Mouse (Mus musculus) gonadal fat pad, adult 2 months (tissue): ENCODE measurements at regions not wholly inside any gene's neighbourhood (a gene's known extent, or its start where the extent isn't known, plus 50 kb on each side); places are given as distances from the start of the nearest gene placed in this dataset.
"Not testable (repeated sequence)": the region's sequence is repeated elsewhere in the genome, so short reads cannot be mapped to it uniquely, and the experiment has no call there.

ENCODE experiments used
- DNase-seq: peaks from one replicate; pipeline ENCODE4 v3.0.0-alpha.2; 2012; ENCODE audit warnings: low read depth

DNA sequence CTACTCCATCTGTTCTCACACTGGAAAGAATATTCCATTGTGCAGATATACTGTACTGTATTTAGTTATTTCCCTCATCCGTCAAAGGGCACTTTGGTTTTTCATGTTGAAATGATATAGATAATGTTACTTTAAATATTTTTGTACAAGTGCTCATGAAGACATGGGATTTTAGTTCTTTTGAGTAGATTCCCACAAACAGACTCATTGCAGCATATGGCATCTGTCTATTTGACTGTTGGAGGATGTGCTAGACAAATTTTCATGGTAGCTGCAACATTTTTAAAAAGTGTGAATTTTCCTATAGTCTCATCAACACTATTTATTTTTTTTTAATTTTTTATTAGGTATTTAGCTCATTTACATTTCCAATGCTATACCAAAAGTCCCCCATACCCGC lies 502.5 kb downstream of the Hdgfl1 start:
- DNase-seq: no peak

DNA sequence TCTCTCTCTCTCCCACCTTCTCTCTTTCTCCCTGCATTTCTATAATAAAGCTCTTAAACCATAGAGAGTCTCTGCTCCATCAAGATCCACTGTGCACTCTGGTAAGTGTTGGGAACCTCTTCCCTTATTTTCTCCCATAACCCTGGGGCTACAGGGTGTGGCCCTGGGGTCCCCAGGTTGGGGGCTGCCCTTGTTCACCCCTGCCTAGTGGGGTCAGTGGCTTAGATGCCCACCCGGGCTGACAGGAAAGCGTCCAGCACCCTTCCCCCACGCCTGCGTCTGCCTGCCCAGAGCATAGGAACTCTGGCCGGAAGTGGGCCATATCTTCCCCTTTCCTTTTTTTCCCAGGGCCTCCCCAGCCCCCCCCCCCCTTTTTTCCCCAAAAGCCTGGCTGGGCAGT lies 534.0 kb downstream of the Hdgfl1 start:
- no peak for DNase-seq

GRCm38 (mm10) chr13:26234703-26235102 lies 535.3 kb downstream of the Hdgfl1 start:
- no peak for DNase-seq

GRCm38 (mm10) chr13:26217299-26217698 lies 552.7 kb downstream of the Hdgfl1 start:
- DNase-seq: no peak

GRCm38 (mm10) chr13:26216579-26216978 lies 553.4 kb downstream of the Hdgfl1 start:
- no peak for DNase-seq

DNA sequence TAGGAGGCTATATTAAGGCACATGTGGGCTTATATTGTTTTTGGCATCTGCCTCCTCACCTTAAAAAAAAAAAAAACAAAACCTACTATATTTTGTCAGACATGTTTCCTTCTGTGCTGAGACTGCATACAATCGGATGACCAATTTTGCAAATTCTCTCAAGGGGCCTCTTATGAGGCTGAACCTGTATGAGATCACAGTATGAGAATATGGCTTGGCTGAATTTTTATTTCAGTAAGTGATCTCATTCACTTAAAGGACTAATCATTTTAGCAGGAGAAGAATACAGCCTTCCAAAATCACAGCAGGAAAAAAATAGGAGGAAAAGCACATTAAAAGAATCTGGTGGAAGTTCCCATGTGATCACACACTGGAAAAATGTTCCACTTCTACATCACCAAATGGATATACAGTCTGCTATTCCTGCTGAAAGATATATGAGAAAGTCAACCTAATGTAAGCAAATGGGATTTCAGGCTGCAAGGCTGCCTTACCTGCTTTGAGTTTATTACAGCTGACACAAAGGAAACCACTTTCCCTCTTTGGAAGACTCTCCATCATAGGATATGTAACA lies 564.3 kb downstream of the Hdgfl1 start:
- DNase-seq: no peak

GRCm38 (mm10) chr13:26194646-26195045 lies 575.3 kb downstream of the Hdgfl1 start:
- DNase-seq: no peak

GRCm38 (mm10) chr13:26183879-26184278 lies 586.1 kb downstream of the Hdgfl1 start:
- no peak for DNase-seq

- DNase-seq: no peak
These were observed 598.0 kb downstream of the Hdgfl1 start for GRCm38 (mm10) chr13:26171891-26172482.

DNA sequence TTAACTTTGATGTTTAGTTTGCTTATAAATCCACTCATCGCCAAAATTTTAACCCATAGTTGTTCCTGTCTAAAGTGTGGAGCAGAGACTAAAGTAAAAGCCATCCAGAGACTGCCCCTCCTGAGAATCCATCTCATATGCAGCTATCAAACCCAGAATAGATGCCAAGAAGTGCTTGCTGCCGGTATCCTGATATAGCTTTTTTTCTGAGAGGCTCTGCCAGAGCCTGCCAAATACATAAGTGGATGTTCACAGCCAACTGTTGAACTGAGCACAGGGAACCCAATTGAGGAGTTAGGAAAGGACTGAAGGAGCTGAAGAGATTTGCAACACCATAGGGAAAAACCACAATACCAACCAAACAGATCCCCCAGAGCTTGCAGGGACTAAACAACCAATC lies 600.3 kb downstream of the Hdgfl1 start:
- no peak for DNase-seq

GRCm38 (mm10) chr13:26158703-26159102 lies 611.3 kb downstream of the Hdgfl1 start:
- no peak for DNase-seq

DNA sequence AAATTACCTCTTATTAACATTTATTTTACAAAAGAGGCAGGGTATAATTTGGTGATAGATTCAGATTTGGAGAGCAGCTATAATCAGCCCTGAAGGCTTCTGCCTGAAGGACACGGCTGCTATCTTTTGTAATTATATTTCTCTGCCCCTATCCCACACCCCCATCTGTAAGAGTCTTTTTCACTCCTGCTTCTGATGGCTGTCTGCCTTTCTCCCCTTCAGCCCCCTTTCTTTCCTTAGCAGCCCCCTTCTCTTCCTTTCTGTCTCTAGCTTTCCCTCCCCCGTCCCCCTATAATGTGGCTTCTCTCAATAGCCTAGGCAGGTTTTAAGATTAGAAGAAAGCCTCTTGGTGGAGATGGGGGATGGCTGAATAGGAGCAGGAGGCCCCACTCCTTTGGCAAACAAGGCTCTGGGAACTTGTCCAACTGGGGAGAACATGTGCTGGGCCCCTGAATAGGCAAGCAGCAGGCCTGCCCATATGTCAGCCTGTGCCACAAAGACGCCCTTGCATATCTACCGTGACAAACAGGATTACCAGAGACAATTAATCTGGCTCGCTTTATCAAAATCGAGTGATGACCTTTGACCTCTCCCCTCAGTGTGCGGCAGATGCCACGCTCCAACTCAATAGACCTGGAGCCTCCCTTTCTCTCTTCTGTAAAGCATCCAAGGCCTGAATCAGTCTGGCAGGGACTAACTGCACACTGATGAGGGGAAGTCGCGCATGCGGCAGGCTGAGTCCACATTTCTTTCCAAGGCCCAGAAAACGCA lies 615.1 kb downstream of the Hdgfl1 start:
- no peak for DNase-seq

DNA sequence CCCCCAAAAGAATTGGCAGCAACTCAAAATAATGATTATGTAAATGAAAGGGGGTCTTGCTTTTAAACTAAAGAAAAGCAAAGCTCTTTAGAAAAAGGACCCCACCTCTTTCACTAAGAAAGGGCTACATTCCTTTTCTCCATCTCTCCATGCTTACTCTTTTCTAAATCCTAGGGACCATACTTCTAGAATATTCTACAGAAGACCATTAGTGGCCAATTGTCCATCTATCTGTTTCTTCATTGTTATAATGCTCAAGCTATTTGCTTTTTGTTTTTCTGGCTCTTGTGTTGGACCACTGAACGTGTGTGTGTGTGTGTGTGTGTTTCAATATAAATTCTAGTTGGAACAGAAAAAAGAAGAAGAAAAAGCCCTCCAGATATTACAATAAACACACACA lies 615.7 kb downstream of the Hdgfl1 start:
- DNase-seq: no peak

- DNase-seq: peak; percentile 59
These were observed 616.9 kb downstream of the Hdgfl1 start for GRCm38 (mm10) chr13:26153093-26153492.

DNA sequence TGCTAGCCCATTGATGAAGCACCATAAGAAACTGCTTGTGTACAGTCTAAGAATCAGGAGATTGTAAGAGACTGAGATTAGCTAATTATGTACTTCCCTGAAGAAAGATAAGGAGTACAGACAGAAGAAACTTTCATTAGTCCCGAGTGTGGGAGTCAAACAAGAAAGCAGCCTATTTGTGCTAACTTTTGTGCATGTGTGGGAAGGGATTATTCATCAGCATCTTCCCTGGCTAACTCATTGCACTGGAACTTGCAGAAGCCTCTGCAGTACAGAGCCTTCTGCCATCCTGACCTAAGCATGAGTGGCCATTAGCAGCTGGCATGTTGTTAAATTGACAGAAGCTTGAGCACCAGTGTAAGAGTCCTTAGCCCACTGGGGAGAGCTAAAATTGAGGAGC lies 619.5 kb downstream of the Hdgfl1 start:
- no peak for DNase-seq

DNA sequence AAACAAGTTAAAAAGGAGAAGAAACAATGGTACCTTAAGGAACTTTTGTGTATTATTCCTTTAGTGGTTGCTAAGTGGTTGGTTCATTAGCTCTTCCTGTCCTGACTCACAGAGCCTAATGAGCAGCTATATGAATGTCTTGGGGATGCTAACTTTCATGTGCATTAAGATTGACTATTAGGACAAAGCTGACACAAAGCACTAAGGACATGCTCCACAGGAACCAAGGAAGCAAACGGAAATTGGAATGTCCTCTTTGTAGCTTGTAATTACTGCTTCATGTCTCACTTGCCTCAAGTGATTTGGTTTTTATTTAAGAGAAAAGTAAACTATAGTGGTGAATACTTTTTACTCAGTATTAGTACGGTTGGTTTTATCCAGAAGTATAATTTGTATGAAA lies 627.2 kb downstream of the Hdgfl1 start:
- no peak for DNase-seq

DNA sequence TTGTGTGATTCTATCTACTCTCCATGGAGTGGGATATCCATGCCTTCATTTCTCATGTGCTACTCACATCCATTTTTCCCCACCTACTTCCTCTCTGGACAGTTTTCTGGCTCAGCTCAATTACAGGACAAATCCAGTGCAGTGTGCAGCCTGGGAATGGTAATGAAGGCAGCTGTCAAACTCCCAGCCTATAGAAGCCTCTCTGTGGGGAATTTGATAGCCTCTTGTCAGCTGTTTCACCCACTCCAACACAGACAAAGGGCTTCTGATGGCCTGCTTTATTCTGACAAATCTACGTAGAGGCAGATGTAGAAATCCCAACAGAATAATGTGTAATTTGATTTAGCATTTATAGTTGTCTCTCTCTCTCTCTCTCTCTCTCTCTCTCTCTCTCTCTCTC lies 650.6 kb downstream of the Hdgfl1 start:
- no peak for DNase-seq

- DNase-seq: no peak
These were observed 655.8 kb downstream of the Hdgfl1 start for GRCm38 (mm10) chr13:26114136-26114535.

- DNase-seq: not testable (repeated sequence)
These were observed 656.2 kb downstream of the Hdgfl1 start for GRCm38 (mm10) chr13:26113723-26114122.

DNA sequence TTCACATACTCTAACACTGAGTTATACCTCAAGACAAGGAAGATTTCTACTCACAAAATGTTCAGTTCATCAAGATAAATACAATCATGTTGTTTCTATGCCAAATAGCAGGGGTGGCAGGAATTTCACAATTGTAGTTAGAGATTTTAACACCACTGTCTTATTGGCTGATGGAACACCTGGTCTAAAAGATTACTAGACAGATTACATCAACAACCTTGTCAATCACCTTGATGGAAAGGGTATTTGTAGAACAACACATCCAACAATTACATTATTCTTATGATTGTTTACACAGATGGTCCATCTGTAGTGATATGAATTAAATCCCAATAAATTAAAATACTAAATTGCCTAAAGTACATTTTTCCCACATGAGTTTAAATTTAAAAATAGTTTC lies 657.4 kb downstream of the Hdgfl1 start:
- no peak for DNase-seq

DNA sequence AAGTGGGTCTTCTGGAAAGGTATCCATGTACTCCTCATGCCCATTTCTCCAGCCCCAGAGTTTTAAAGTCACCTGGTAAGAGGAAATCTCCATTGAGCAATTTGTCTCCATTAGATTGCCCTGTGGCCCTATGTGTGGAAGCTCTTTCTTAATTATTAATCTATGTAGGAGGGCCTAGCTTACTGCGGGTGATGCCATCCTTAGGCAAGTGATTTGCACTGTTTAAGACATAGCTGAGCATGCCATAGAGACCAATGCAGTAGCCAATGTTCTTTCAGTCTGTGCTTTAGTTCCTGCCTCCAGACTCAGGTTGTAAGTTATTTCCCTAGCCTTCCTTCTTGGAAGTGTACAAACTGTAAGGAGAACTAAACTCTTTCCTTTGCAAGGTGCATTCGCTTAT lies 661.0 kb downstream of the Hdgfl1 start:
- peak; percentile 51 for DNase-seq

GRCm38 (mm10) chr13:26088727-26089126 lies 681.2 kb downstream of the Hdgfl1 start:
- no peak for DNase-seq

GRCm38 (mm10) chr13:26080814-26081213 lies 689.2 kb downstream of the Hdgfl1 start:
- no peak for DNase-seq
